Mouse (Mus musculus) forelimb bud, embryonic 11.5 days (tissue): Measurements from ENCODE around the gene Fbxo9.
"Not testable (repeated sequence)": the region's sequence is repeated elsewhere in the genome, so short reads cannot be mapped to it uniquely, and the experiment has no call there.

Source experiments
- DNase-seq: peaks from one replicate; pipeline ENCODE4 v3.0.0-alpha.2; 2012; ENCODE audit warnings: low read depth, low spot score

Gene Fbxo9

GRCm38 (mm10) chr9:78107912-78108795 lies 711 bp downstream of the Fbxo9 start:
- DNase-seq = peak; percentile 78

- DNase-seq = no peak
Observed at GRCm38 (mm10) chr9:78107582-78107911, 1.3 kb downstream of the Fbxo9 start.

GRCm38 (mm10) chr9:78106821-78107220 lies 2.0 kb downstream of the Fbxo9 start:
- no peak for DNase-seq

- DNase-seq = no peak
Observed at GRCm38 (mm10) chr9:78105501-78105932, 3.3 kb downstream of the Fbxo9 start.

GRCm38 (mm10) chr9:78104973-78105372 lies 3.9 kb downstream of the Fbxo9 start:
- DNase-seq = no peak

- DNase-seq = no peak
Observed at GRCm38 (mm10) chr9:78103965-78104560, 4.8 kb downstream of the Fbxo9 start.

- no peak for DNase-seq
Observed at GRCm38 (mm10) chr9:78101431-78101830, 7.4 kb downstream of the Fbxo9 start.

- DNase-seq = no peak
Observed at GRCm38 (mm10) chr9:78100956-78101355, 7.9 kb downstream of the Fbxo9 start.

GRCm38 (mm10) chr9:78096376-78096775 lies 12.5 kb downstream of the Fbxo9 start:
- no peak for DNase-seq

GRCm38 (mm10) chr9:78095686-78096085 lies 13.2 kb downstream of the Fbxo9 start:
- no peak for DNase-seq

- no peak for DNase-seq
Observed at GRCm38 (mm10) chr9:78090596-78090995, 18.3 kb downstream of the Fbxo9 start.

- no peak for DNase-seq
Observed at GRCm38 (mm10) chr9:78089906-78090305, 19.0 kb downstream of the Fbxo9 start.

- no peak for DNase-seq
Observed at GRCm38 (mm10) chr9:78088971-78089370, 19.9 kb downstream of the Fbxo9 start.

GRCm38 (mm10) chr9:78088521-78088920 lies 20.3 kb downstream of the Fbxo9 start:
- DNase-seq = no peak

GRCm38 (mm10) chr9:78087751-78088150 lies 21.1 kb downstream of the Fbxo9 start:
- DNase-seq = no peak

- DNase-seq = no peak
Observed at GRCm38 (mm10) chr9:78085722-78086287, 23.1 kb downstream of the Fbxo9 start.

GRCm38 (mm10) chr9:78084341-78084740 lies 24.5 kb downstream of the Fbxo9 start:
- no peak for DNase-seq

GRCm38 (mm10) chr9:78081835-78082234 lies 27.0 kb downstream of the Fbxo9 start:
- DNase-seq = no peak

GRCm38 (mm10) chr9:78078240-78078639 lies 30.6 kb downstream of the Fbxo9 start:
- no peak for DNase-seq

GRCm38 (mm10) chr9:78075256-78075655 lies 33.6 kb downstream of the Fbxo9 start:
- DNase-seq = no peak

- no peak for DNase-seq
Observed at GRCm38 (mm10) chr9:78073713-78074340, 35.0 kb downstream of the Fbxo9 start.

GRCm38 (mm10) chr9:78073291-78073690 lies 35.6 kb downstream of the Fbxo9 start:
- not testable (repeated sequence) for DNase-seq
